Mouse (Mus musculus): ENCODE measurements around the gene Ptgfrn. TPM values are rescaled to one million over a fixed set of nuclear protein-coding genes. Genes with fewer than 3 reads are reported as not detected.

Gene Ptgfrn
- polyA plus RNA-seq (2012; rRNA removed; ENCODE audit: low replicate concordance) = 17.0 and 18.9 TPM in 2 replicates

DNA sequence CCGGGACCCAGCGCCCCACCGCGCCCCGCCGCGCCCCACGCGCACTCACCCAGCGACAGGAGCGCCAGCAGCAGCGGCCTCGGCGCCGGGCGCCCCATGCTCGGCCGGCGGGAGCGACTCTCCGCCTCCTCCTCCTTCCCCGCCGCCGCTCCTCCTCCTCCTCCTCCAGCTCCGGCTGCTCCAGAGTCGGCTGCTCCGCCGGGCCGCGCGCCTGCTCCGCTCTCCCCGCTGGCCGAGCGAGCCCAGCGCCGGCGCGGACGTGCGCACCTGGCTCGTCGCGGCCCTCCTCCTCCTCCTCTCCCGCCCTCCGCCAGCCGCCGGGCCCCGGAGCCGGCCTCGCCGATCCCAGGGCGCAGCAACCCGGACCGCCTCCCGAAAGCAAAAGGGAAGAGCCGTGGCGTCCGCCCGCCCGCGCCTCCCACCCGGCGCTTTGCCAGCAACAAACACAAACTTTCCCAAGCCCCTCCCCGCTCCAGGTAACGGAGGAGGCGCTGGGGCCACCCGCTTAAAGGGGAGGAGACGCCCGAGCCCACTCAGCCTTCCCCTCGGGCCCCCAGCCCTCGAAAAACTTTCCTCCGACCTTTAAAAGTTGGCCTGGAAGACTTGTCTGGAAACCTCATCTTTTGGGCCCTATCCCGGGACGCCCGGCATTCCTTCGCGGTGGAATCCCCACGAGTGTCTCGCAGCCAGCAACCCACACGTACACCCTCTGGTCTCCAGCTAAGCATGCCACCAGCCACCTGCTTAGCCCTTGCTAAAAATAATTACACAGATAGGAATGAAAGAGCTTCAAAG, at the start of gene Ptgfrn:
Ptgfrn (minus strand) TSS at position 236 of the 795 bp plus-strand sequence.

DNA sequence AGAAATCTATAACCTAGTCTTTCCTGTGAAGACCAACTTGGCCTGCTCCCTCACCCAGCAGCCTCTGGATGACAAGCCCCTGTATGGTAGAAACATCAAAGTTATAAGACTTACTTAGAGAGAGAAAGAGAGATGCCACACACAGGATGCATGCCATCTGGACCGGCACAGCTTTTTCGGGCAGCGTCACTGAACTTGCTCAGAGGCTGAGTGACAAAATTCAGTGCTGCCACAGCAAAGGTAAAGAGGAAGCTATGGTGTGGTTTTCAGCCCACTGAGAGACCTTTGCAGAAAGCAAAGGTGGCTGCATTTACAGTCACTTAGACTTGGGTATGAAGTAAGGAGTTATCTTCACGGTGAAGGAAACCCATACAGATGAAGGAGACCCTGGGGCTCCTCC, 80.7 kb downstream of the Ptgfrn start, which contains the start of gene Cd101:
Cd101 (minus strand) TSS at position 218 of the 400 bp plus-strand sequence.

Other genes starting within 250 kb of the Ptgfrn start
- gene Trim45, start 188.1 kb downstream of the Ptgfrn start, polyA plus RNA-seq (2012; rRNA removed; ENCODE audit: low replicate concordance) = 2.2 and 2.8 TPM in 2 replicates
- 2.7 and 4.5 TPM in 2 replicates for gene Ttf2, start 140.6 kb downstream of the Ptgfrn start, polyA plus RNA-seq (2012; rRNA removed; ENCODE audit: low replicate concordance)
- gene Cd101, start 80.7 kb downstream of the Ptgfrn start, polyA plus RNA-seq (2012; rRNA removed; ENCODE audit: low replicate concordance) = 0.96 and 1.3 TPM in 2 replicates
- gene Cd2, start 177.7 kb upstream of the Ptgfrn start, polyA plus RNA-seq (2012; rRNA removed; ENCODE audit: low replicate concordance) = 19.5 and 34.2 TPM in 2 replicates